Mouse (Mus musculus) MEL (cell line): Measurements from ENCODE around the gene Ppil3.
A peak's percentile ranks its signal among the peaks of the same experiment; 100 is the strongest.

Experiments
- CTCF ChIP-seq, 3 experiments: IDR thresholded peaks in 2 of 3; conservative IDR thresholded peaks in 1 of 3; 2 replicates each; pipeline ENCODE4 v1.5.1; 2011 to 2012; ENCODE audit warnings: low read length in 3 of 3, low read depth in 2 of 3, mild to moderate bottlenecking in 2 of 3, improper control_type of control experiment in 1 of 3, inconsistent platforms in 1 of 3, mixed read lengths in 1 of 3, moderate library complexity in 1 of 3; ENCODE audit not compliant: control insufficient read depth in 1 of 3, insufficient read depth in 1 of 3, poor library complexity in 1 of 3, severe bottlenecking in 1 of 3
- E2F4 ChIP-seq: IDR thresholded peaks from 2 replicates; pipeline ENCODE4 v1.6.1; 2011; ENCODE audit warnings: low read depth, low read length, improper control_type of control experiment, borderline replicate concordance
- GATA1 ChIP-seq: IDR thresholded peaks from 2 replicates; pipeline ENCODE4 v1.6.1; 2011; ENCODE audit warnings: low read depth, low read length, improper control_type of control experiment
- MAFK ChIP-seq: IDR thresholded peaks from 2 replicates; pipeline ENCODE4 v1.6.1; 2011; ENCODE audit warnings: low read depth, mild to moderate bottlenecking, low read length, improper control_type of control experiment, borderline replicate concordance
- RCOR1 ChIP-seq: IDR thresholded peaks from 2 replicates; pipeline ENCODE4 v1.6.1; 2012; ENCODE audit warnings: low read depth, mild to moderate bottlenecking, inconsistent platforms, low read length, improper control_type of control experiment

DNA sequence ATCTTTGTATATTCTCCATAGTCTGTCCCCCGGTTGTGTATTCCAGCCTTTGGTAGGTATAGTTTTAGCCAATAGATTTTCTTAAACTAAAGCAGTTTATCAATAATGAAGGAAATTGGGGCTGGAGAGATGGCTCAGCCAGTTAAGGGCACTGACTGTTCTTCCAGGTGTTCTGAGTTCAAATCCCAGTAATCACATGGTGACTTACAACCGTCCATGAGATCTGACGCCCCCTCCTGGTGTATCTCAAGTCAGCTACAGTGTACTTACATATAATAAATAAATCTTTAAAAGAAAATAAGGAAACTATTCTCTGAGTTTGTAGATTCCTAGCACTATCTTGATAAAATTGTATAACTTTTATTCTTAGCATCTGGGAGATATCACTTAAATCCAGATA is 49.9 kb downstream of the Ppil3 start:
- TF ChIP-seq E2F4 = no peak
- no peak for TF ChIP-seq GATA1
- peak in 1 of 3 experiments; percentile 20; a peak in 1 of 6 replicates for TF ChIP-seq CTCF (IDR thresholded peaks at IDR 0.05 in 2 of 3, conservative IDR thresholded peaks at IDR 0.05 in 1 of 3; ENCODE audit: control insufficient read depth in 1 of 3, insufficient read depth in 1 of 3, low read depth in 2 of 3, low read length in 3 of 3, poor library complexity in 1 of 3, severe bottlenecking in 1 of 3)
- TF ChIP-seq RCOR1 = no peak
- TF ChIP-seq MAFK = no peak
